Mouse (Mus musculus): ENCODE measurements around the gene Bbc3.
A peak's percentile ranks its signal among the peaks of the same experiment; 100 is the strongest.
"Not testable (repeated sequence)": the region's sequence is repeated elsewhere in the genome, so short reads cannot be mapped to it uniquely, and the experiment has no call there.

Gene Bbc3

GRCm38 (mm10) chr7:16294837-16295236, 13.4 kb upstream of the Bbc3 start:
- peak; percentile 97 for DNase-seq (ENCODE audit: low read depth)

DNA sequence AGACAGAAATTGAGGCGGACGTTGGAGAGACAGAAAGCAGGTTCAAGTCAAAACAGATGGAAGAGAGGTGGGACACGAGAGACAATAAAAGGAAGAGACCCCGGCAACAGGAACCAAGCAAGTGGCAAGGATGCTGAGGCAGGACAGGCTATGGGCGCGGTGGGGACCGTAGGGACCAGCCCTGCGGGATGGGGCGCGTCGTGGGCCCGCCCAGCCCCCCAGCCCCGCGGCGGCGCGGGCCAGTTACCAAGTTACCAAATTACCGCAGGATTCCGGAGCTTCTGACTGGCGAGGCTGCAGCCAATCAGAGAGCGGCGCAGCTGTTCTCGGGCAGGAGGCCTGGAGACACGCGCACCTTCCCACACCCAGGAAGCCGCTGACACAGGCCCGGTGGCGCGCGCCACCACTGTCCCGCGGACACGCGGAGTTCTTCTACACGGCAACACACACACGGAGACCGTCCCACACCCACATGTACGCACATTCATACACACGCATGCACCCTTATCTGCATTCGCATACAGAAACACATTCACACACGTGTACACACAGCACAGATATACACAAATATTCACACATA, 12.8 kb upstream of the Bbc3 start:
- peak; percentile 93 for DNase-seq (ENCODE audit: low read depth)

DNA sequence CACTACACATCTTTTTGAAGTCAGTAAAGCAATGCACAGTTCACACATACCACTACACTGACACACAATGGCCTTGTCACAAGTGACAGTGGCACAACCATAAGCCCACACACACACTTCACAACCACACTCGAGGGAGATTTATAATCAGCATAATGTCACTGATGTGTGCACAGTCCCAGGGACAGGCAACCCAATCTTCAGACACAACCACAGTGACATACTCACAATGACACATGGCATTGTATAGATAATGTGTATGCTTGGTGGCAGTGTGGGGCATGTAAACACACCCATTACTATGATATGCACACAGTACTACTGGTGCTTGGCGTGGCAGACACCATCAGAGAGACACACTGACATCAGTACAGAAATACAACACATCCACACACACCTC, 12.0 kb upstream of the Bbc3 start:
- DNase-seq (ENCODE audit: low read depth), result no peak

DNA sequence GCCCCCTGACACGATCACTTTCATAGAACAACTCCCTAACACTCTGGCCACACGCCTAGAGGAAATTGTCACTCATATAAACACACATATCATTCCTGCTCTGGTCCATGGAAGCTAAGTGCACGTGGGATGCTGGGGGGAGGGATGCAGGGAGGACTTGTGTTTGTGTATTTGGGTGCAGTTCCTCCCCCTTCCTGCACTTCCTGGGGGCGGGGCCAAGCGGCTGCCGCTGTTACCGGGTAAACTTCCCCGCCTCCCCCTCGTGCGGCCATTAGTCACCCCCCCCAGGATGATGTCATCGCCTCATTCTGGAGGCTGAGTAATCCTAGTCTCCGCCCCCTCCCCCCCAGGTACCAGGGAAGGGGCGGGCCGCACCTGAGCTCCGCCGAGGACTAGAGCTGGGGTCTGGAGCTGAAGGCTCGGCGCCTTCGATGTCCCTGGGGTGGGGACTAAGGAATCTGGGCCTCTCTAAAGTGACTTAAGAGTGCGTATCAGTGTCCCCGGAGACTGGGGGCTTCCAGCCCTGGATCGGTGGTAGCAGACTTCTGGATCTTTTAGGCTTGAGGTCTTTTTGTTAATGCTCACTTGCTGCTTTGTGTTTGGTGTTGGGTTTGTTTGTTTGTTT, 11.3 kb upstream of the Bbc3 start:
- DNase-seq (ENCODE audit: low read depth), result peak; percentile 98

- DNase-seq (ENCODE audit: low read depth), result peak; percentile 28
These were observed 10.6 kb upstream of the Bbc3 start for GRCm38 (mm10) chr7:16297616-16298015.

DNA sequence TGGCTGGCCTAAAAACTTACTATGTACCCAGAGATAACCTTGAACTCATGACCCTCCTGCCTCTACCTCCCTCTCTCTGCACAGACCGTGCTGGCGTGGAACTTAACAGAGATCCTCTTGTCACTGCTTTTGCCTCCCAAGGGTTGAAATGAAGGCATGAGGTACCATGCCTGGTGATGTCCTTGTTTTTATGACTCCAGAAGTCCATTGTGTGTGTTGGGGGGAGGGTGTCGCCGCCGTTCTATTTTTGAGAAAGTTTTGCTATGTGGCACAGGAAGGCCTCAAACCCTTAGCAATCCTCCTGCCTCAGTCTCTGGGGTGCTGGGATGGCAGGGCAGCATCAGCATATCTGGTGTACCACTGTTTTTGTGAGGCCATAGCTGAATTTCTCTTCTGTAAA, 9.3 kb upstream of the Bbc3 start:
- DNase-seq (ENCODE audit: low read depth), result peak; percentile 25

GRCm38 (mm10) chr7:16299419-16300035, 8.7 kb upstream of the Bbc3 start:
- DNase-seq (ENCODE audit: low read depth), result peak; percentile 90

DNA sequence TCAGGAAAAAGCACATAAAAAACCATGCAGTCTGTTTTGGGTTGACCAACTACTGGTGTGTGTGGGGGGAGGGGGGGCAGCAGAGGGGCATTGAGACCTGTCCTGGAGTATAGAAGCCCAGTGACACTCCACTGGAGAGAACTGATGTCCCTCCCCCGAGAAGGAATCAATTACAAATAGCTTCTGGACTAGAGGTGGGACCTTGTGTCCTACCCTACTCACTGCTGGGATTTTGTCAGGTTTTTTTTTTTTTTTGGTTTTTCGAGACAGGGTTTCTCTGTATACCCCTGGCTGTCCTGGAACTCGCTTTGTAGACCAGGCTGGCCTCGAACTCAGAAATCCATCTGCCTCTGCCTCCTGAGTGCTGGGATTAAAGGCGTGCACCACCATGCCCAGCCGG, 1.1 kb upstream of the Bbc3 start:
- not testable (repeated sequence) for DNase-seq (ENCODE audit: low read depth)

DNA sequence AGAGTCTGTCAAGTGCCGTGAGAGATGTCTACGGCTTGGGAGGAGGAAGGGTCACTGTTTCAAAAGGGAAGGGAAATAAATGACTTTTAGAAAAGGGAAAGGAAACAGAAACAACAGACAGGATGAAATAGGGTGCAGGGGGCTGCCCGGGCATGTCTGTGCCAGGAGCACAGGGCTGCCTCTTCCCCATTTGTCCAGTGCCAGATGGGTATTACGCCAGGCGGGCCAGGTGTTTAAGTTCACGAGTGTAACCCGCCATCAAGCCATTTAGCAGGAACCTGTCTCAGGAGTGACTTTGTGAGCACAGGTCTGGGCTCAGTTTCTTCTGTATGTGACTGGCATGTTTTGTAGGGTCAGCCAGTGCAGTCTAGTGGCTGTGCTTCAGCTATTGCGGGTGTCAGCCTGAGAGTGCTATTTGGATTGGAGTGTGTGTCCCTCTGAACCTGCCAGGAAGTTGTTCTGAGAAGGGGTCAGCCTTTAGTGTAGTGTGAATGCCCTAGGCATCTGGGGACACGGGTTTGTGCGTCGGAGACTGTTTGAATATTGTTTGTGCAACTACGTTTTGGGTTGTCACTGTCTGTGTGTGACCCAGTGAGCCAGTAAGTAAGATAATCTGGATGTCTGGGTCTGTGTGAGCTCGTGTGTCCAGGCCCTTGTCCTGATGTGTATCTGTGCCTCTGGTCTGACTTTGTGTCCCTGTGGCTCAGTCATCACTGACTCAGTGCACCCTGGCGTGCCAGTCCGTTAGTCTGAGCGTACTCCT, 543 bp downstream of the Bbc3 start:
- peak; percentile 57 for DNase-seq (ENCODE audit: low read depth)

DNA sequence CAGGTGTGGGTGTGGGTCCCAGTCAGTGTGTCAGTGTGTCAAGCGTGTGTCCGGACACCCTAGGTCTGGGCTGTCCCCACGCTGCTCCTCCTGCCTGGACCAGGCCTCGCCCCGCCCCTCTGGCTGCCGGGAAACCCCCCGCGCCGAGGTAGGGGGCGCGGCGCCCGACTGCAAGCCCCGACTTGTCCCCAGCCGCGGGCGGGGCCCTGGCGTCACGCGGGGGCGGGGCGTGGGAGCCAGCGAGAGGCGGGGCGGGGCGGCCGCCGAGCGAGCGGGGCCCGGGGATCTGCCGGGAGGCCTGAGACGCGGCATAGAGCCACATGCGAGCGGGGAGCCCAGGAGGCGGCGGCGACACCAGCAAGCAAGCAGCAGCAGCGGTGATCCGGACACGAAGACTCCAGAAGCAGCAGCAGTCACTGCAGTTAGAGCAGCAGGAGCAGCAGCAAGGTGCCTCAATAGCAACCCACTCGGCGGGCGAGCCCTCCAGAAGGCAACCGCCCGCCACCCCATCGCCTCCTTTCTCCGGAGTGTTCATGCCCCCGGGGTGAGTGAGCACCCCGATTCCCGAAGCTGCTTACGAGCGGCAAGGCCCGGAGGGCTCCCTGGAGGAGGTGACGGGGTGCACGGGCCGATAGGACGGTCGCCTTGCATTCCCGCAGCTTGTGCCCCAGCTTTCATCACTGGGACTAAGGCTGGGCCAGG, 1.3 kb downstream of the Bbc3 start:
- peak; percentile 94 for DNase-seq (ENCODE audit: low read depth)

DNA sequence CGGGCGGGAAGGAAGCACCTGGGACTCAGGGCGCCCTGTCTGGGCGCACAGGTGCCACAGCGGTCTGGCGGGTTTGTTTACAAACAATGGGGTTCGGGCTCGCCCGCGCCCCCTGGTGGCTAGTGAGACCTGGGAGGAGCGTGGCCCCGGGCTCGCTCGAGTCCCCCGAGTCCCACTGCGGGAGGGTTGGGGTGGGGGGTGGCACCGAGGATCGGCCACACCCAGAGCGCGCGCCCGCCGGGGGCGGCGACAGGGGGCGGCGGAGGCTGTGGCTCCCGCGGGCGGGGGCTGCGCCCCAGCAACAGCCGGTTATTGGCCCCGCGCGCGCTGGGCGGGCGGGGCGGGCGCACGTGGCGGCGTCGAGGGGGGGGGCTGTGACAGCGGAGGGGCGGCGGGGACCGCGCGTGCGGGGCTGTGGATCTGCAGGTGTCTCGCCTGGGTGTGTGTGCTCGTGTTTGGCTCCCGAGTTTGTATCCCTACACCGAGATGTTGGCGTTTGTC, 1.9 kb downstream of the Bbc3 start:
- peak; percentile 95 for DNase-seq (ENCODE audit: low read depth)

- DNase-seq (ENCODE audit: low read depth), result peak; percentile 77
These were observed 2.6 kb downstream of the Bbc3 start for GRCm38 (mm10) chr7:16310521-16311452.

- peak; percentile 74 for DNase-seq (ENCODE audit: low read depth)
These were observed 3.3 kb downstream of the Bbc3 start for GRCm38 (mm10) chr7:16311453-16312004.

DNA sequence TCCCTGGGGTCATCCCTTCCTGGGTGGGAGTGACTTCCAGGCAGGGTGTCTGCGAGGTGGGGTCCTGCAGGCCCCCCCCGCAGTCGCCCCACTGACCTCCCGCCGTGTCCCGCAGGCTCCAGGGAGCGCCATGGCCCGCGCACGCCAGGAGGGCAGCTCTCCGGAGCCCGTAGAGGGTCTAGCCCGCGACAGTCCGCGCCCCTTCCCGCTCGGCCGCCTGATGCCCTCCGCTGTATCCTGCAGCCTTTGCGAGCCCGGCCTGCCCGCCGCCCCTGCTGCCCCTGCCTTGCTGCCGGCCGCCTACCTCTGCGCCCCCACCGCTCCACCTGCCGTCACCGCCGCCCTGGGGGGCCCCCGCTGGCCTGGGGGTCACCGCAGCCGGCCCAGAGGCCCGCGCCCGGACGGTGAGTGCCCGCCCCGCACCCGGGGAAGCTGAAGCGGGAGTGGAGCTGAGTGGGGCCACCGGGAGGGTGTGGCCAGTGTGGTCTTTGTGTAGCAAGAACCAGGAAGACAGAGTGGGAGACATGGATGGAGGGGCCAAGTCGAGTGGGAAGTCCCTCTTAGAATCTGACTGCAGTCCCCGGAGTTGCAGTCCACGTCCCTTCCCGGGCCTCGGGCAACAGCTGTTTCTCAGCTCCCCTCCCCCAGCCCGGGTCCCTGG, 3.9 kb downstream of the Bbc3 start:
- no peak for DNase-seq (ENCODE audit: low read depth)

- peak; percentile 85 for DNase-seq (ENCODE audit: low read depth)
These were observed 4.6 kb downstream of the Bbc3 start for GRCm38 (mm10) chr7:16312672-16313311.

DNA sequence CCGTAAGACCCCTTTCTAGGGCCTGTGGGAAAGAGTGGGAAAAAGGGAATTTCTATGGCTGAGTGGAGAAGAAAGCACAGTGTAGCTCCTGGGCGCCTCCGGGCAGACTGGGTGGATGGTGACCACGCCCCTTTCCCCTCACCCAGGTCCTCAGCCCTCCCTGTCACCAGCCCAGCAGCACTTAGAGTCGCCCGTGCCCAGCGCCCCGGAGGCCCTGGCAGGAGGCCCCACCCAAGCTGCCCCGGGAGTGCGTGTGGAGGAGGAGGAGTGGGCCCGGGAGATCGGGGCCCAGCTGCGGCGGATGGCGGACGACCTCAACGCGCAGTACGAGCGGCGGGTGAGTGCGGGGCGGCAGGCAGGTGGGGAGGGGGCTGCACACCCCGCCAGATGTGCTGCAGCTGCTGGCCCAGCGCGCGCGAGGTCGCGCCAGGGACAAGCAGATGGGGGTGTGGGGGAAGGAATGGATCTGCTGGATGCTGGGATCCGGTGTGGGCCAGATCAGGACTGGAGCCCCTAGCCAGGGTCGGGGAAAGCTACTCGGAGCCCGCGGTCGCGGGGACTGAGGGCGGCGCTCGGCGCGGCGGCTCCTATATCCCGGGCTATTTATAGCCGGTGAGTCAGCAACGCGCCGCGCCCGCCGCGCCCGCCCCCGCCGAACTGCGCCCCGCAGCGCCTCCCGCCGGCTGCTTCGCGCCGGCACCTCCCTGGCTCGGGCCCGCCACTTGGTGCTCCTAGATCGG, 5.5 kb downstream of the Bbc3 start:
- peak; percentile 87 for DNase-seq (ENCODE audit: low read depth)

DNA sequence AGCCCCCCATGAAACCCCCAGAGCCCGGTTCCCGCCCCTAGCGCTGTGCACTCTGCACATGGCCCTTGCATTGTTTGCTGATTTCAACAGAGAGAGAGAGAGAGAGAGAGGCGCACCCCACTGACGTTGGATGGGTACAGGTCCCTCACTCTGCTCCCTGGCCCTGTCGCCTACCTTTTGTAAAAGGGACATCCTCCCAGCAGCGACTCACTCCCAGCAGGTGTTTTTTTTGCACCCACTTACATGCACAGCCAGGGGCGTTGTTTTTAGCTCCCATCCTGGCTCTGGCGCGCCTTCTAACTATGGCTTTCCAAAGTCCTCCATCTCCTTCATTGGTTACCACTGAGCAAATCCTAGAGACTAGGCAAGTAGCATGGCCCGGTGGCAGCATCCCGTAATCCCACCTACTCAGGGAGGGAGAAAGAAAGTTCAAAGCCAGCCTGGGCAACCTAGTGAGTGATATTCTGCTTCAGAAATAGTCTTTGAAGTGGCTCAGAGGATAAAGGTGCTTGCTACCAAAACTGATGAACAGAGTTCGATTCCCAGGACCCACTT, 6.1 kb downstream of the Bbc3 start:
- DNase-seq (ENCODE audit: low read depth), result no peak

DNA sequence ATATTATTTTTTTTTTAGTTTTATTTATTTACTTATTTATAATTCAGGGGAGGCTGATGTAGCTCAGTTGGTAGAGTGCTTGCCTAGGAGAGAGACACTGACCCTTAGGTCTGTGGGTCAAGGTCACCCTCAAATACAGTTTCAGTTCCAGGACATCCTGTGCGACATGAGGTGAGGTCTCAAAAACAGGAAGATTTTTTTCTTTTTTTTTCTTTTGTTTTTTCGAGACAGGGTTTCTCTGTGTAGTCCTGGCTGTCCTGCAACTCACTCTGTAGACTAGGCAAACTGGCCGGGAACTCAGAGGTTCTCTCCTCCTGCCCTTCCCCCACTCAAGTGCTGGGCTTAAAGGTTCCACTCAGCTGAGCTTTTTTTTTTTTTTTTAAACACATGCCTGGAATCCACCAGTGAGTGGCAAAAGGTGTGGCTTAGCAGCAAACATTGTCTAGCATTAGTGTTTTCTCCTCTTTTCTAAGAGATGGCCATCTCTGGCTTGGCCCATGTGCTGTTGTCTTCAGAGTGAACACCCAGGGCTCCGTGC, 7.1 kb downstream of the Bbc3 start:
- no peak for DNase-seq (ENCODE audit: low read depth)
